Mouse (Mus musculus) ES-E14 (cell line): ENCODE measurements at regions not wholly inside any gene's neighbourhood (a gene's known extent, or its start where the extent isn't known, plus 50 kb on each side); places are given as distances from the start of the nearest gene placed in this dataset.

Source experiments
- CHD2 ChIP-seq: IDR thresholded peaks from 2 replicates; pipeline ENCODE4 v1.6.1; 2014; ENCODE audit warnings: mild to moderate bottlenecking, low read depth, low read length, inconsistent platforms
- HCFC1 ChIP-seq: IDR thresholded peaks from 2 replicates; pipeline ENCODE4 v1.6.1; 2012; ENCODE audit warnings: low read length, inconsistent platforms, borderline replicate concordance; ENCODE audit not compliant: insufficient read depth
- MAFK ChIP-seq: IDR thresholded peaks from 2 replicates; pipeline ENCODE4 v1.6.1; 2014; ENCODE audit warnings: mild to moderate bottlenecking, low read depth, low read length, inconsistent platforms; ENCODE audit not compliant: insufficient read depth
- ZC3H11A ChIP-seq: IDR thresholded peaks from 2 replicates; pipeline ENCODE4 v1.6.1; 2012; ENCODE audit warnings: low read depth, mild to moderate bottlenecking, inconsistent platforms, low read length, borderline replicate concordance
- ZNF384 ChIP-seq: IDR thresholded peaks from 2 replicates; pipeline ENCODE4 v1.6.1; 2012; ENCODE audit warnings: low read depth, low read length, inconsistent platforms

DNA sequence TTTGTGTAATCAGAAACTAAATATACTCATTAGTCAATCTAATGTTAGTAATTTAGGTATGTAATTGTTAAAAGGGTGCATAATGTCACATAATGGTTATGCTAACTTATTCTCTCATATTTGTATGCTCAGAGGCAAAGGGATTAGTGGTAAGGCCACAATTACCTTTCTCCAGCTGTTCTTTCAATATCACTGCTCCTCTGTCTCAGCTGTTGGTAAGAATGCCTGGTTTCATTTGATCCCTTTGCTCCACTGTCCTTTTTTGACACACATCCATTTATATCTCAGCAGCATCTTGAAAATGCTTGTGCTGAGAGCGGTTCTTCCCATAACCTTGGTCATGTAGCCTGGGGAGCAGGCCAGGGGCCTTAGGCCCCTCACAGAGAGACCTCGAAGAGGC is 294.9 kb upstream of the Tbx18 start:
- TF ChIP-seq MAFK (no peak), ZNF384 (no peak), HCFC1 (no peak), ZC3H11A (no peak), CHD2 (no peak)
